Mouse (Mus musculus): ENCODE measurements around the gene Gbf1. TPM values are rescaled to one million over a fixed set of nuclear protein-coding genes. Genes with fewer than 3 reads are reported as not detected.

The Gbf1 gene
- total and polyA plus RNA-seq, 3 experiments, result 23.7 to 400 (median 54.1) TPM

DNA sequence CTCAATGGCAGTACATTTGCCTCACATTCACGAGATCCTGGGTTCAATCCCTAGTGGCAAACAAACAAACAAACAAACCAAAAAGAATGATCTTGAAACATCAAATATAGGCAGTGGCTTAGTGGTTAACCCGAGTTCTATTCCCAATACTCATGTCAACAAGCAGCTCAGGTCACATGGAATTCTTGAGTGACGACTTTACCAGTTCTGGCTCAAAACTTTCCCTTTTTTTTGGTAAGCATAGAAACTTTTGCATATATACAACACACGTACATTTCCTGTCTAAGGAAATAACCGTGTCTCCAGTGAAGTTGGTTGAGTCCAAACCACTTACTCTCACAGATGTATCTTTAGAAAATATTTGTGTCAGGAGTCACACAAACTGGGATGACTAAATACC lies 20.2 kb downstream of the Gbf1 start:
- no peaks in the 10 kb centered on the region for H3K9me3 ChIP-seq (replicated peaks; ENCODE audit: insufficient read depth, low read length)
- H3K4me3 ChIP-seq (ENCODE audit: control insufficient read depth in 1 of 2, insufficient read depth in 1 of 2, low read depth in 2 of 2, low read length in 2 of 2), result no peak overlapping the region
- no peak for TF ChIP-seq ZNF384 (IDR thresholded peaks at IDR 0.05; ENCODE audit: low read depth, low read length)
- TF ChIP-seq MAZ (IDR thresholded peaks at IDR 0.05; ENCODE audit: low read depth, low read length), result no peak
- TF ChIP-seq ZMIZ1 (IDR thresholded peaks at IDR 0.05; ENCODE audit: low read depth, low read length), result no peak
- TF ChIP-seq USF2 (IDR thresholded peaks at IDR 0.05; ENCODE audit: borderline replicate concordance in 1 of 2, insufficient read depth in 1 of 2, low read depth in 1 of 2, low read length in 2 of 2), result no peak
- TF ChIP-seq HCFC1 (IDR thresholded peaks at IDR 0.05; ENCODE audit: low read depth, low read length), result no peak
- no peak for TF ChIP-seq POLR2A (IDR thresholded peaks at IDR 0.05; ENCODE audit: control insufficient read depth in 1 of 2, insufficient read depth in 1 of 2, low read depth in 1 of 2, low read length in 2 of 2, poor library complexity in 1 of 2)
- TF ChIP-seq KAT2A (conservative IDR thresholded peaks at IDR 0.05; ENCODE audit: low read depth, low read length), result no peak
- no peak for TF ChIP-seq CHD1 (IDR thresholded peaks at IDR 0.05; ENCODE audit: low read depth, low read length)
- TF ChIP-seq EP300 (IDR thresholded peaks at IDR 0.05; ENCODE audit: low read depth in 1 of 2, low read length in 2 of 2), result no peak
- no peak for TF ChIP-seq SIN3A (IDR thresholded peaks at IDR 0.05; ENCODE audit: low read length)
- TF ChIP-seq POLR2AphosphoS5 (IDR thresholded peaks at IDR 0.05; ENCODE audit: borderline replicate concordance, low read depth, low read length), result no peak
- no peak for TF ChIP-seq GABPA (IDR thresholded peaks at IDR 0.05; ENCODE audit: low read depth, low read length)
- TF ChIP-seq ETS1 (IDR thresholded peaks at IDR 0.05; ENCODE audit: low read depth, low read length), result no peak
- no peak for TF ChIP-seq CHD2 (IDR thresholded peaks at IDR 0.05; ENCODE audit: low read length)
- TF ChIP-seq MAX (IDR thresholded peaks at IDR 0.05; ENCODE audit: low read length), result no peak
- TF ChIP-seq MYB (IDR thresholded peaks at IDR 0.05; ENCODE audit: low read depth, low read length), result no peak
- TF ChIP-seq MXI1 (IDR thresholded peaks at IDR 0.05; ENCODE audit: low read depth, low read length), result no peak
- TF ChIP-seq NELFE (IDR thresholded peaks at IDR 0.05; ENCODE audit: low read depth, low read length), result no peak
- TF ChIP-seq USF1 (IDR thresholded peaks at IDR 0.05; ENCODE audit: low read depth, low read length), result no peak
- TF ChIP-seq RCOR1 (IDR thresholded peaks at IDR 0.05; ENCODE audit: low read depth, low read length), result no peak
- H3K4me1 ChIP-seq (ENCODE audit: control insufficient read depth in 1 of 2, insufficient read depth in 2 of 2, low read length in 2 of 2), result no peaks in the 10 kb centered on the region
- no peaks in the 10 kb centered on the region for H3K79me2 ChIP-seq (ENCODE audit: control insufficient read depth, insufficient read depth, low read length, poor library complexity)
- H3K27ac ChIP-seq (ENCODE audit: control insufficient read depth, low read depth, low read length), result no peak overlapping the region
- no peak overlapping the region for H3K9ac ChIP-seq (ENCODE audit: control insufficient read depth, low read depth, low read length, poor library complexity, severe bottlenecking)
- peaks cover 0 to 10% of the 10 kb centered on the region in 2 experiments; a peak in 1 of 4 replicates for H3K36me3 ChIP-seq (ENCODE audit: control insufficient read depth in 1 of 2, insufficient read depth in 2 of 2, low read length in 2 of 2)
- no peak for DNase-seq (ENCODE audit: low read depth, low spot score)
- no peaks in the 10 kb centered on the region for H3K27me3 ChIP-seq (ENCODE audit: control insufficient read depth in 1 of 2, insufficient read depth in 2 of 2, low read length in 2 of 2)

DNA sequence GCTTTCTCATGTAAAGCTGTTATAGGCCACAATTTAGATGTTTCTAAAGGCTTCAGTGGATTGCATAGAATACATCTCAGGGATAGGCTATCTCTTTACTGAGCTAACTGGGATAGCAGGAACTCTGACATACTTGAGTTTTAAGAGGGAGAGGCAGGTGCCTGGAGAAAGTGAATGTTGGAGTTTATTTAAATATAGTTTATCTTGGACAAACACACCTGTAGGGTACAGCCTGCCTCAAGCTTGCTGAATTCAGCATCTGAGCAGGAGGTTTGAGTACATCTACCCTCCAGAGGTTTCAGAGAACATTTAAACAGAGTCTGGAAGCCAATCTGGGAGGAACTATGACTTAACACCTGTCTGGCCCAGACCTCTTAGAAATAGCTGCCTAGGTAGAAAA lies 22.9 kb downstream of the Gbf1 start:
- H3K27me3 ChIP-seq (ENCODE audit: control insufficient read depth in 1 of 2, insufficient read depth in 2 of 2, low read length in 2 of 2), result no peaks in the 10 kb centered on the region
- no peak for DNase-seq (ENCODE audit: low read depth, low spot score)
- H3K4me1 ChIP-seq (ENCODE audit: control insufficient read depth in 1 of 2, insufficient read depth in 2 of 2, low read length in 2 of 2), result peaks cover 4 to 10% of the 10 kb centered on the region in 2 experiments
- peaks cover 7 to 14% of the 10 kb centered on the region in 2 experiments; a peak in 3 of 4 replicates for H3K36me3 ChIP-seq (ENCODE audit: control insufficient read depth in 1 of 2, insufficient read depth in 2 of 2, low read length in 2 of 2)
- TF ChIP-seq ETS1 (IDR thresholded peaks at IDR 0.05; ENCODE audit: low read depth, low read length) (no peak), NRF1 (IDR thresholded peaks at IDR 0.05; ENCODE audit: insufficient read depth, low read depth, low read length, poor library complexity, severe bottlenecking) (no peak), GABPA (IDR thresholded peaks at IDR 0.05; ENCODE audit: low read depth, low read length) (no peak), ZNF384 (IDR thresholded peaks at IDR 0.05; ENCODE audit: low read depth, low read length) (no peak), TBP (IDR thresholded peaks at IDR 0.05; ENCODE audit: low read depth, low read length) (no peak), CTCF (IDR thresholded peaks at IDR 0.05 in 2 of 3, conservative IDR thresholded peaks at IDR 0.05 in 1 of 3; ENCODE audit: control insufficient read depth in 1 of 3, insufficient read depth in 1 of 3, low read depth in 2 of 3, low read length in 3 of 3, poor library complexity in 1 of 3, severe bottlenecking in 1 of 3) (no peak), POLR2AphosphoS5 (IDR thresholded peaks at IDR 0.05; ENCODE audit: borderline replicate concordance, low read depth, low read length) (no peak), MYC (IDR thresholded peaks at IDR 0.05; ENCODE audit: low read depth, low read length) (no peak), ELF1 (IDR thresholded peaks at IDR 0.05; ENCODE audit: low read depth, low read length) (no peak), KAT2A (conservative IDR thresholded peaks at IDR 0.05; ENCODE audit: low read depth, low read length) (no peak), RAD21 (IDR thresholded peaks at IDR 0.05; ENCODE audit: low read depth, low read length) (no peak), ZMIZ1 (IDR thresholded peaks at IDR 0.05; ENCODE audit: low read depth, low read length) (no peak), MXI1 (IDR thresholded peaks at IDR 0.05; ENCODE audit: low read depth, low read length) (no peak), CHD1 (IDR thresholded peaks at IDR 0.05; ENCODE audit: low read depth, low read length) (no peak), GATA1 (IDR thresholded peaks at IDR 0.05; ENCODE audit: low read depth, low read length) (no peak), BHLHE40 (IDR thresholded peaks at IDR 0.05; ENCODE audit: borderline replicate concordance, low read depth, low read length) (no peak), SIN3A (IDR thresholded peaks at IDR 0.05; ENCODE audit: low read length) (no peak), POLR2A (IDR thresholded peaks at IDR 0.05; ENCODE audit: control insufficient read depth in 1 of 2, insufficient read depth in 1 of 2, low read depth in 1 of 2, low read length in 2 of 2, poor library complexity in 1 of 2) (no peak), HCFC1 (IDR thresholded peaks at IDR 0.05; ENCODE audit: low read depth, low read length) (no peak)
- no peak overlapping the region for H3K9ac ChIP-seq (ENCODE audit: control insufficient read depth, low read depth, low read length, poor library complexity, severe bottlenecking)
- H3K4me3 ChIP-seq (ENCODE audit: control insufficient read depth in 1 of 2, insufficient read depth in 1 of 2, low read depth in 2 of 2, low read length in 2 of 2), result no peak overlapping the region
- H3K9me3 ChIP-seq (replicated peaks; ENCODE audit: insufficient read depth, low read length), result no peaks in the 10 kb centered on the region
- H3K79me2 ChIP-seq (ENCODE audit: control insufficient read depth, insufficient read depth, low read length, poor library complexity), result no peaks in the 10 kb centered on the region
- H3K27ac ChIP-seq (ENCODE audit: control insufficient read depth, low read depth, low read length), result no peak overlapping the region

Measured in MEL (cell line).